Mouse (Mus musculus): ENCODE data around the gene Tsg101. TPM values are rescaled to one million over a fixed set of nuclear protein-coding genes. Genes with fewer than 3 reads are reported as not detected.
"Not testable (repeated sequence)": the region's sequence is repeated elsewhere in the genome, so short reads cannot be mapped to it uniquely, and the experiment has no call there.

Tsg101 gene
- polyA plus RNA-seq, 1 experiment from 2014 or later, result 315 TPM

- H3K27ac ChIP-seq, result peak overlapping the region; percentile 98
- peak overlapping the region; percentile 93 for H3K4me3 ChIP-seq
- WGBS, result 22% methylated on average over 13 of the region's 13 CpGs
- peaks cover 26% of the 10 kb centered on the region for H3K4me1 ChIP-seq (replicated peaks)
- no peaks in the 10 kb centered on the region for H3K27me3 ChIP-seq (ENCODE audit: insufficient read depth, poor library complexity, severe bottlenecking)
- H3K36me3 ChIP-seq, result peaks cover 40% of the 10 kb centered on the region
- DNase-seq (ENCODE audit: low spot score), result peak; percentile 5
- no peaks in the 10 kb centered on the region for H3K9me3 ChIP-seq
These were observed 944 bp downstream of the Tsg101 start for GRCm38 (mm10) chr7:46918678-46919371.

- Histone ChIP-seq H3K27ac (no peak overlapping the region), H3K4me1 (replicated peaks) (peaks cover 26% of the 10 kb centered on the region), H3K4me3 (no peak overlapping the region), H3K27me3 (ENCODE audit: insufficient read depth, poor library complexity, severe bottlenecking) (no peaks in the 10 kb centered on the region), H3K9me3 (no peaks in the 10 kb centered on the region), H3K36me3 (peaks cover 65% of the 10 kb centered on the region)
- no peak for DNase-seq (ENCODE audit: low spot score)
- WGBS, result 89% methylated on average over 3 of the region's 3 CpGs
These were observed 3.4 kb downstream of the Tsg101 start for GRCm38 (mm10) chr7:46916376-46916775.

- Histone ChIP-seq H3K9me3 (no peaks in the 10 kb centered on the region), H3K27me3 (ENCODE audit: insufficient read depth, poor library complexity, severe bottlenecking) (no peaks in the 10 kb centered on the region), H3K36me3 (peaks cover 97% of the 10 kb centered on the region), H3K4me3 (no peak overlapping the region), H3K4me1 (replicated peaks) (no peaks in the 10 kb centered on the region), H3K27ac (no peak overlapping the region)
- WGBS, result 96% methylated on average over 3 of the region's 3 CpGs
- DNase-seq (ENCODE audit: low spot score), result no peak
These were observed 8.5 kb downstream of the Tsg101 start for GRCm38 (mm10) chr7:46911250-46911649.

GRCm38 (mm10) chr7:46899343-46899742 is 20.4 kb downstream of the Tsg101 start:
- Histone ChIP-seq H3K4me3 (no peak overlapping the region), H3K9me3 (no peaks in the 10 kb centered on the region), H3K36me3 (peaks cover 99% of the 10 kb centered on the region), H3K4me1 (replicated peaks) (no peaks in the 10 kb centered on the region), H3K27ac (no peak overlapping the region), H3K27me3 (ENCODE audit: insufficient read depth, poor library complexity, severe bottlenecking) (no peaks in the 10 kb centered on the region)
- WGBS, result 89% methylated on average over 3 of the region's 3 CpGs
- no peak for DNase-seq (ENCODE audit: low spot score)

- peaks cover 99% of the 10 kb centered on the region for H3K36me3 ChIP-seq
These were observed 24.3 kb downstream of the Tsg101 start for GRCm38 (mm10) chr7:46895511-46895910.

GRCm38 (mm10) chr7:46883304-46883703 is 36.5 kb downstream of the Tsg101 start:
- DNase-seq (ENCODE audit: low spot score), result no peak
- 87% methylated on average over 3 of the region's 3 CpGs for WGBS
- H3K9me3 ChIP-seq, result no peaks in the 10 kb centered on the region
- no peaks in the 10 kb centered on the region for H3K27me3 ChIP-seq (ENCODE audit: insufficient read depth, poor library complexity, severe bottlenecking)
- no peak overlapping the region for H3K4me3 ChIP-seq
- peaks cover 67% of the 10 kb centered on the region for H3K36me3 ChIP-seq
- no peaks in the 10 kb centered on the region for H3K4me1 ChIP-seq (replicated peaks)
- no peak overlapping the region for H3K27ac ChIP-seq

More at GRCm38 (mm10) chr7:46895511-46895910, 24.3 kb downstream of the Tsg101 start:
- H3K27me3 ChIP-seq (ENCODE audit: insufficient read depth, poor library complexity, severe bottlenecking), result no peaks in the 10 kb centered on the region
- 88% methylated on average over 3 of the region's 3 CpGs for WGBS
- no peaks in the 10 kb centered on the region for H3K4me1 ChIP-seq (replicated peaks)
- DNase-seq (ENCODE audit: low spot score), result no peak
- no peaks in the 10 kb centered on the region for H3K9me3 ChIP-seq
- no peak overlapping the region for H3K4me3 ChIP-seq
- no peak overlapping the region for H3K27ac ChIP-seq

GRCm38 (mm10) chr7:46881941-46882340 is 37.8 kb downstream of the Tsg101 start:
- WGBS, result 88% methylated on average over 8 of the region's 8 CpGs
- peaks cover 54% of the 10 kb centered on the region for H3K36me3 ChIP-seq

GRCm38 (mm10) chr7:46880992-46881391 is 38.8 kb downstream of the Tsg101 start:
- no peak overlapping the region for H3K4me3 ChIP-seq
- 98% methylated on average over 2 of the region's 2 CpGs for WGBS
- H3K27me3 ChIP-seq (ENCODE audit: insufficient read depth, poor library complexity, severe bottlenecking), result no peaks in the 10 kb centered on the region
- DNase-seq (ENCODE audit: low spot score), result no peak
- peaks cover 45% of the 10 kb centered on the region for H3K36me3 ChIP-seq
- no peaks in the 10 kb centered on the region for H3K9me3 ChIP-seq
- no peak overlapping the region for H3K27ac ChIP-seq
- H3K4me1 ChIP-seq (replicated peaks), result no peaks in the 10 kb centered on the region

More at GRCm38 (mm10) chr7:46881941-46882340, 37.8 kb downstream of the Tsg101 start:
- not testable (repeated sequence) for H3K9me3 ChIP-seq; H3K4me1 ChIP-seq (replicated peaks); H3K4me3 ChIP-seq; H3K27ac ChIP-seq; H3K27me3 ChIP-seq (ENCODE audit: insufficient read depth, poor library complexity, severe bottlenecking); DNase-seq (ENCODE audit: low spot score)

GRCm38 (mm10) chr7:46879851-46880250 is 39.9 kb downstream of the Tsg101 start:
- H3K4me3 ChIP-seq, result no peak overlapping the region
- no peak for DNase-seq (ENCODE audit: low spot score)
- no peaks in the 10 kb centered on the region for H3K9me3 ChIP-seq
- H3K27ac ChIP-seq, result no peak overlapping the region
- peaks cover 33% of the 10 kb centered on the region for H3K36me3 ChIP-seq
- 97% methylated on average over 5 of the region's 5 CpGs for WGBS
- no peaks in the 10 kb centered on the region for H3K27me3 ChIP-seq (ENCODE audit: insufficient read depth, poor library complexity, severe bottlenecking)
- no peaks in the 10 kb centered on the region for H3K4me1 ChIP-seq (replicated peaks)

GRCm38 (mm10) chr7:46877255-46877654 is 42.5 kb downstream of the Tsg101 start:
- WGBS, result 85% methylated on average over 6 of the region's 6 CpGs
- no peak overlapping the region for H3K4me3 ChIP-seq
- no peak for DNase-seq (ENCODE audit: low spot score)
- H3K27me3 ChIP-seq (ENCODE audit: insufficient read depth, poor library complexity, severe bottlenecking), result no peaks in the 10 kb centered on the region
- H3K27ac ChIP-seq, result no peak overlapping the region
- H3K9me3 ChIP-seq, result no peaks in the 10 kb centered on the region
- no peaks in the 10 kb centered on the region for H3K4me1 ChIP-seq (replicated peaks)
- H3K36me3 ChIP-seq, result peaks cover 15% of the 10 kb centered on the region; the same call in 1 of the 2 replicates

- Histone ChIP-seq H3K27me3 (ENCODE audit: insufficient read depth, poor library complexity, severe bottlenecking) (no peaks in the 10 kb centered on the region), H3K36me3 (peaks cover 15% of the 10 kb centered on the region; the same call in 1 of the 2 replicates), H3K4me3 (no peak overlapping the region), H3K27ac (no peak overlapping the region), H3K4me1 (replicated peaks) (no peaks in the 10 kb centered on the region), H3K9me3 (no peaks in the 10 kb centered on the region)
- 74% methylated on average over 4 of the region's 4 CpGs for WGBS
- DNase-seq (ENCODE audit: low spot score), result no peak
These were observed 42.9 kb downstream of the Tsg101 start for GRCm38 (mm10) chr7:46876841-46877240.

- no peaks in the 10 kb centered on the region for H3K9me3 ChIP-seq
- 81% methylated on average over 4 of the region's 4 CpGs for WGBS
- no peak overlapping the region for H3K27ac ChIP-seq
- H3K36me3 ChIP-seq, result no peaks in the 10 kb centered on the region
- H3K4me1 ChIP-seq (replicated peaks), result no peaks in the 10 kb centered on the region
- H3K4me3 ChIP-seq, result no peak overlapping the region
- DNase-seq (ENCODE audit: low spot score), result no peak
- no peaks in the 10 kb centered on the region for H3K27me3 ChIP-seq (ENCODE audit: insufficient read depth, poor library complexity, severe bottlenecking)
These were observed 47.8 kb downstream of the Tsg101 start for GRCm38 (mm10) chr7:46871988-46872387.

GRCm38 (mm10) chr7:46860996-46861395 is 58.8 kb downstream of the Tsg101 start, which contains the start of gene Ldhc:
Gene Ldhc, plus strand, starts transcription at chr7:46861203.
- no peak within 1 kb of the TSS for H3K27ac ChIP-seq
- no peaks in the 10 kb centered on the region for H3K4me1 ChIP-seq (replicated peaks)
- no peak within 1 kb of the TSS for H3K4me3 ChIP-seq
- no peaks in the 10 kb centered on the region for H3K27me3 ChIP-seq (ENCODE audit: insufficient read depth, poor library complexity, severe bottlenecking)
- 36% methylated on average over 10 of the region's 10 CpGs for WGBS
- no peak for DNase-seq (ENCODE audit: low spot score)
- H3K9me3 ChIP-seq, result no peaks in the 10 kb centered on the region
- peaks cover 6% of the 10 kb centered on the region for H3K36me3 ChIP-seq

All from hindbrain, embryonic 10.5 days (tissue).